Mouse (Mus musculus) CH12.LX (cell line): ENCODE results near the gene Etfa. TPM values are rescaled to one million over a fixed set of nuclear protein-coding genes. Genes with fewer than 3 reads are reported as not detected.

Experiments
- DNase-seq: peaks from one replicate; pipeline ENCODE4 v3.0.0-alpha.2; 2013; ENCODE audit errors: extremely low read depth
- H3K27ac ChIP-seq: 2 replicates; pipeline ENCODE4 v1.5.1; 2012; ENCODE audit warnings: low read depth, mild to moderate bottlenecking, control low read depth, moderate library complexity; ENCODE audit not compliant: insufficient read depth
- H3K27me3 ChIP-seq: replicated peaks from 2 replicates; pipeline ENCODE3; 2012; ENCODE audit warnings: inconsistent platforms
- H3K36me3 ChIP-seq, 2 experiments: replicated peaks in 1 of 2; 2 replicates each; pipeline versions ENCODE3 to v1.6.1; 2012; ENCODE audit warnings: inconsistent platforms in 1 of 2, low read length in 1 of 2, mild to moderate bottlenecking in 1 of 2, mixed read lengths in 1 of 2, moderate library complexity in 1 of 2; ENCODE audit not compliant: control insufficient read depth in 1 of 2, insufficient read depth in 1 of 2
- H3K4me1 ChIP-seq, 2 experiments: 2 replicates each; pipeline ENCODE4 v1.6.1; 2012; ENCODE audit warnings: inconsistent platforms in 1 of 2, moderate library complexity in 1 of 2; ENCODE audit not compliant: insufficient read depth in 2 of 2, control insufficient read depth in 1 of 2
- H3K4me2 ChIP-seq: 2 replicates; pipeline ENCODE4 v1.6.1; 2012; ENCODE audit warnings: low read depth, mild to moderate bottlenecking, control low read depth; ENCODE audit not compliant: poor library complexity, insufficient read depth, severe bottlenecking
- H3K4me3 ChIP-seq, 3 experiments: fragments of 150-350 bp in 1 of 3; sonication (generic) in 1 of 3; replicated peaks in 1 of 3; 2 replicates each; pipeline versions ENCODE3 to v1.5.1; 2011 to 2012; ENCODE audit warnings: low read depth in 2 of 3, low read length in 2 of 3, mild to moderate bottlenecking in 2 of 3, moderate library complexity in 2 of 3, control low read depth in 1 of 3, improper control_type of control experiment in 1 of 3, inconsistent platforms in 1 of 3, mixed read lengths in 1 of 3; ENCODE audit not compliant: poor library complexity in 1 of 3
- H3K79me2 ChIP-seq: replicated peaks from 2 replicates; pipeline ENCODE4 v1.6.1; 2012; ENCODE audit warnings: mild to moderate bottlenecking, moderate library complexity; ENCODE audit not compliant: control insufficient read depth, poor library complexity, insufficient read depth, severe bottlenecking; ENCODE audit errors: extremely low read depth
- H3K9ac ChIP-seq: 2 replicates; pipeline ENCODE4 v1.6.1; 2012; ENCODE audit warnings: low read depth, mild to moderate bottlenecking, control low read depth, moderate library complexity; ENCODE audit not compliant: insufficient read depth
- H3K9me3 ChIP-seq: replicated peaks from 2 replicates; pipeline ENCODE3; 2012; ENCODE audit warnings: low read length, inconsistent platforms, mixed read lengths
- BHLHE40 ChIP-seq: IDR thresholded peaks from 2 replicates; pipeline ENCODE4 v1.6.1; 2011; ENCODE audit warnings: mild to moderate bottlenecking, low read depth, low read length, improper control_type of control experiment
- CHD1 ChIP-seq: IDR thresholded peaks from 2 replicates; pipeline ENCODE4 v1.6.1; 2012; ENCODE audit warnings: low read depth, low read length, improper control_type of control experiment, inconsistent platforms
- CHD2 ChIP-seq: IDR thresholded peaks from 2 replicates; pipeline ENCODE4 v1.6.1; 2011; ENCODE audit warnings: low read length, improper control_type of control experiment
- CTCF ChIP-seq, 2 experiments: IDR thresholded peaks in 1 of 2; conservative IDR thresholded peaks in 1 of 2; 2 replicates each; pipeline ENCODE4 v1.5.1; 2011 to 2012; ENCODE audit warnings: low read depth in 2 of 2, low read length in 2 of 2, improper control_type of control experiment in 1 of 2, inconsistent platforms in 1 of 2, mild to moderate bottlenecking in 1 of 2, moderate library complexity in 1 of 2
- E2F4 ChIP-seq: IDR thresholded peaks from 2 replicates; pipeline ENCODE4 v1.6.1; 2011; ENCODE audit warnings: low read depth, low read length, improper control_type of control experiment; ENCODE audit not compliant: insufficient replicate concordance
- ETS1 ChIP-seq: conservative IDR thresholded peaks from 2 replicates; pipeline ENCODE4 v1.6.1; 2012; ENCODE audit warnings: low read depth, mild to moderate bottlenecking, inconsistent platforms, low read length, improper control_type of control experiment, moderate library complexity
- IRF4 ChIP-seq: IDR thresholded peaks from 2 replicates; pipeline ENCODE4 v1.6.1; 2014; ENCODE audit warnings: low read depth, mild to moderate bottlenecking, inconsistent platforms, low read length, improper control_type of control experiment
- JUN ChIP-seq: IDR thresholded peaks from 2 replicates; pipeline ENCODE4 v1.6.1; 2011; ENCODE audit warnings: low read depth, mild to moderate bottlenecking, low read length, improper control_type of control experiment, moderate library complexity; ENCODE audit not compliant: insufficient read depth
- JUND ChIP-seq: conservative IDR thresholded peaks from 2 replicates; pipeline ENCODE4 v1.6.1; 2011; ENCODE audit warnings: low read depth, low read length, improper control_type of control experiment
- MAX ChIP-seq: IDR thresholded peaks from 2 replicates; pipeline ENCODE4 v1.6.1; 2011; ENCODE audit warnings: low read length, improper control_type of control experiment
- MAZ ChIP-seq: IDR thresholded peaks from 2 replicates; pipeline ENCODE4 v1.6.1; 2012; ENCODE audit warnings: low read depth, mild to moderate bottlenecking, inconsistent platforms, low read length, improper control_type of control experiment, moderate library complexity
- MEF2A ChIP-seq: IDR thresholded peaks from 2 replicates; pipeline ENCODE4 v1.6.1; 2014; ENCODE audit warnings: low read depth, mild to moderate bottlenecking, inconsistent platforms, low read length, improper control_type of control experiment, borderline replicate concordance
- MXI1 ChIP-seq: IDR thresholded peaks from 2 replicates; pipeline ENCODE4 v1.6.1; 2011; ENCODE audit warnings: mild to moderate bottlenecking, low read depth, low read length, improper control_type of control experiment
- MYC ChIP-seq: IDR thresholded peaks from 2 replicates; pipeline ENCODE4 v1.6.1; 2011; ENCODE audit warnings: low read depth, mild to moderate bottlenecking, improper control_type of control experiment, low read length
- NRF1 ChIP-seq: IDR thresholded peaks from 2 replicates; pipeline ENCODE4 v1.6.1; 2014; ENCODE audit warnings: low read depth, mild to moderate bottlenecking, inconsistent platforms, low read length, improper control_type of control experiment, moderate library complexity
- POLR2AphosphoS2 ChIP-seq: IDR thresholded peaks from 2 replicates; pipeline ENCODE4 v1.6.1; 2011; ENCODE audit warnings: low read depth, low read length, improper control_type of control experiment
- RAD21 ChIP-seq: IDR thresholded peaks from 2 replicates; pipeline ENCODE4 v1.6.1; 2011; ENCODE audit warnings: low read depth, mild to moderate bottlenecking, low read length, improper control_type of control experiment, moderate library complexity
- RCOR1 ChIP-seq: conservative IDR thresholded peaks from 2 replicates; pipeline ENCODE4 v1.6.1; 2012; ENCODE audit warnings: low read depth, mild to moderate bottlenecking, inconsistent platforms, low read length, improper control_type of control experiment
- SIN3A ChIP-seq: IDR thresholded peaks from 2 replicates; pipeline ENCODE4 v1.6.1; 2012; ENCODE audit warnings: low read length, improper control_type of control experiment, inconsistent platforms
- SMC3 ChIP-seq: IDR thresholded peaks from 2 replicates; pipeline ENCODE4 v1.6.1; 2011; ENCODE audit warnings: low read depth, low read length, improper control_type of control experiment
- TBP ChIP-seq: conservative IDR thresholded peaks from 2 replicates; pipeline ENCODE4 v1.6.1; 2011; ENCODE audit warnings: low read depth, low read length, improper control_type of control experiment
- TCF12 ChIP-seq: IDR thresholded peaks from 2 replicates; pipeline ENCODE4 v1.6.1; 2014; ENCODE audit warnings: low read depth, mild to moderate bottlenecking, inconsistent platforms, low read length, improper control_type of control experiment
- UBTF ChIP-seq: IDR thresholded peaks from 2 replicates; pipeline ENCODE4 v1.6.1; 2012; ENCODE audit warnings: low read depth, mild to moderate bottlenecking, inconsistent platforms, low read length, improper control_type of control experiment, moderate library complexity
- ZNF384 ChIP-seq: IDR thresholded peaks from 2 replicates; pipeline ENCODE4 v1.6.1; 2012; ENCODE audit warnings: low read depth, low read length, improper control_type of control experiment, inconsistent platforms
- dilution Hi-C: fragments of 300-500 bp; cut with MboI; formaldehyde crosslinking; loops from 2 replicates; pipeline ENCODE4 v1.14.3; 2020; ENCODE audit warnings: low sequenced_read_pairs; ENCODE audit not compliant: extremely low pct_unique_long_range_greater_than_20kb, extremely low pct_ligation_motif_present
- in situ Hi-C: fragments of 300-500 bp; cut with MboI; formaldehyde crosslinking; loops from 3 replicates; pipeline ENCODE4 v1.14.3; 2019; ENCODE audit warnings: low sequenced_read_pairs, low pct_ligation_motif_present, low pct_unique_long_range_greater_than_20kb, mixed read lengths
- polyA plus RNA-seq: library from polyadenylated mRNA; unstranded; fragments of >175 nt; gene quantifications from 2 replicates; pipeline ENCODE4 v1.2.1, GENCODE M21; 2012; ENCODE audit warnings: low read depth; ENCODE audit not compliant: insufficient read length
- total RNA-seq, 2 experiments: library from RNA; depleted of rRNA; stranded (reverse); fragments of 300-350 nt in 1 of 2; fragments of >200 nt in 1 of 2; gene quantifications; 2 replicates each; pipeline ENCODE4 v1.2.3; 2012 to 2014

The Etfa gene
- total and polyA plus RNA-seq, 3 experiments = 42.7 to 121 (median 69.3) TPM

DNA sequence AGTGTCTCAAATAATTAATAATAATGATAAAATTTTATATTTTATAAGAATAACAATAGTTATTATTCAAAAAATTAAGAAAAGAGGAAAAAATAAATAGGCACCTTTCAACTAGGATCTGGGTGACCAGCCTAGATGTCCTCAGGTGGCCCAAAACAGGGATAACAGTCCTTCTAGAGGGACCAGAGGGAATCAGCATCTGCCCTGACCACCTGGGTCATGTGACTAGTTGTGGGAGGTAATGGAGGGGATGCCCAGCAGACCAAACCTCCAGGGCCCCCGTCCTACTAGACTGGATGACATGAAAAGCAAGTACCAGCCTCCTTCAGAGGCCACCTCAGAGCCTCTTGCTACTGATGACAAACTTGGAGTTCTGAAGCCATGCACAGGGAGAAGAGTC lies 62.9 kb downstream of the Etfa start:
- no peaks in the 10 kb centered on the region for H3K4me1 ChIP-seq
- H3K4me2 ChIP-seq = no peak overlapping the region
- peaks cover 0 to 15% of the 10 kb centered on the region in 2 experiments for H3K36me3 ChIP-seq
- no peaks in the 10 kb centered on the region for H3K9me3 ChIP-seq
- no peak for TF ChIP-seq CHD2
- TF ChIP-seq NRF1 = no peak
- TF ChIP-seq ZNF384 = no peak
- no peak for TF ChIP-seq MAX
- TF ChIP-seq BHLHE40 = no peak
- no peak for TF ChIP-seq TCF12
- no peak for TF ChIP-seq JUN
- TF ChIP-seq IRF4 = no peak
- no peak overlapping the region for H3K4me3 ChIP-seq
- no peaks in the 10 kb centered on the region for H3K79me2 ChIP-seq
- no peak for DNase-seq
- no peaks in the 10 kb centered on the region for H3K27me3 ChIP-seq
- H3K9ac ChIP-seq = no peak overlapping the region
- no peak overlapping the region for H3K27ac ChIP-seq
- in situ Hi-C loops (loop anchor here (25.0 kb wide), 1 partner anchor 463 kb away; no protein-coding TSS in a partner anchor), dilution Hi-C loops (no loop called here)

DNA sequence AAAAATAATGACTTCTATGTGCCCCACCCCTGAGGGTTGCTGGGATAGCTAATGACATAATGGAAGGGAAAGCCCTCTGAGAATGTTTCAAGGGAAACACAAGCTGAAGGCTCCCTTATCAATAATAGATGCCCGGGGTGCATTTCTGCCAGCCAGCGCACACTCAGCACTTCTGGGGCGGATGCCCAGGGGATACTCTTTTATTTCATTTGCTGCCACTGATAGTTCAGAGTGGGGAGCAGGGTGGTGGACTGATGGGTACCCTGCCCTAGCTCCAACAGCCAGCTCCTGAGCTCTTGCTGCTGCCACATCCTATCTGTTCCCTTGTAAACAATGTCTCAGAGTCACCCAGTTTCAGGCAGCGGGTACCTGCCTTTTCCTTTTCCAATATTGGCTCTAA lies 64.5 kb downstream of the Etfa start:
- Histone ChIP-seq H3K27me3 (no peaks in the 10 kb centered on the region), H3K9me3 (no peaks in the 10 kb centered on the region), H3K9ac (no peak overlapping the region)
- DNase-seq = no peak
- dilution Hi-C loops = no loop called here
- TF ChIP-seq TBP = no peak
- no peak for TF ChIP-seq MAZ
- TF ChIP-seq RCOR1 = no peak
- no peak for TF ChIP-seq ZNF384
- no peak for TF ChIP-seq POLR2AphosphoS2
- no peak for TF ChIP-seq JUN
- TF ChIP-seq MXI1 = no peak
- TF ChIP-seq SMC3 = no peak
- no peak for TF ChIP-seq E2F4
- no peak for TF ChIP-seq CTCF (conservative IDR thresholded peaks at IDR 0.05 in 1 of 2, IDR thresholded peaks at IDR 0.05 in 1 of 2; ENCODE audit: low read depth in 2 of 2, low read length in 2 of 2)
- TF ChIP-seq UBTF = no peak
- TF ChIP-seq MAX = no peak
- TF ChIP-seq JUND = no peak
- TF ChIP-seq BHLHE40 = no peak
- TF ChIP-seq SIN3A = no peak
- TF ChIP-seq ETS1 = no peak
- no peak for TF ChIP-seq RAD21
- TF ChIP-seq MYC = no peak
- no peak for TF ChIP-seq CHD1
- TF ChIP-seq MEF2A = no peak
- TF ChIP-seq, all 38 proteins: peak for 0
- Histone ChIP-seq H3K4me1 (no peaks in the 10 kb centered on the region), H3K79me2 (no peaks in the 10 kb centered on the region), H3K36me3 (peaks cover 0 to 1% of the 10 kb centered on the region in 2 experiments), H3K4me3 (no peak overlapping the region), H3K27ac (no peak overlapping the region), H3K4me2 (no peak overlapping the region)
- in situ Hi-C loops = loop anchor here (25.0 kb wide), 1 partner anchor 465 kb away; no protein-coding TSS in a partner anchor
